Mouse (Mus musculus): Measurements from ENCODE around the gene H2-M10.1.

DNA sequence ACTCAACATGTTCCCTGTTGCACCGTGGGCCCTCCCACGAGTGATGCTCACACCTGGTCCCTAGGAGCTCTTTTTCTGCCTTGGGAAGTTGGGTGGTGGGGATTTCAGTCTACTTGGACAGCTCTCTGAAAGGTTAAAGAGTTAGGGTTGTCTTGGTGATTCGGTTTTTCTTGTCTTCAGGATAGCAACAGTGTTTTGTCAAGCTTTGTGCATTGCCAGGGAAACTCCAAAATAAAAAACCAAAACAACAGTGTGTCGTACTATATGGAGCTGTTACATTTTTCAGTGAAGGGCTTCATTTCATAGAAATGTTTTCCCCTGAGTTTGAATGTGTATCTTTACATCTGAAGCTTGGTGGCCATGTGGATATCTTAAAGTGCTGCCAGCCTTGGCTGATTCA is 51.2 kb downstream of the H2-M10.1 start:
- TF ChIP-seq CHD2 (IDR thresholded peaks at IDR 0.05; ENCODE audit: low read depth, low read length) (no peak), HCFC1 (IDR thresholded peaks at IDR 0.05; ENCODE audit: borderline replicate concordance, insufficient read depth, low read length) (no peak)

All from ES-E14 (cell line).